Mouse (Mus musculus): ENCODE data around the gene Olfr1262. TPM values are rescaled to one million over a fixed set of nuclear protein-coding genes. Genes with fewer than 3 reads are reported as not detected.

The Olfr1262 gene
- polyA plus RNA-seq (2014; fragmentation: Nextera tagmentation; extraction: Ambion mirVana) = not detected in 2 replicates

GRCm38 (mm10) chr2:89999845-90000244 lies at the start of gene Olfr1262:
Olfr1262 (plus strand) TSS chr2:90000145.
- ATAC-seq (replicated peaks; ENCODE audit: low FRiP score, low TSS enrichment, low read depth) = no peak

GRCm38 (mm10) chr2:89974184-89974583 lies 25.8 kb upstream of the Olfr1262 start, which contains the start of gene Olfr1260:
Olfr1260 (plus strand) TSS chr2:89974340.
- 44% methylated on average over 2 of the region's 2 CpGs for WGBS
- Histone ChIP-seq H3K9me3 (ENCODE audit: control insufficient read depth, low read length) (no peaks in the 10 kb centered on the region), H3K4me1 (replicated peaks; ENCODE audit: control insufficient read depth, insufficient read depth, low read length) (no peaks in the 10 kb centered on the region), H3K4me3 (ENCODE audit: low read depth, low read length) (no peak within 1 kb of the TSS), H3K36me3 (ENCODE audit: control insufficient read depth, insufficient read depth, low read length) (no peaks in the 10 kb centered on the region), H3K4me2 (ENCODE audit: low read length) (no peak within 1 kb of the TSS), H3K27ac (ENCODE audit: low read depth) (no peak within 1 kb of the TSS), H3K27me3 (replicated peaks; ENCODE audit: control insufficient read depth, insufficient read depth, low read length) (no peaks in the 10 kb centered on the region), H3K9ac (ENCODE audit: low read length) (no peak within 1 kb of the TSS)
- no peak for DNase-seq (ENCODE audit: low spot score)
- no peak for ATAC-seq (replicated peaks; ENCODE audit: low FRiP score, low TSS enrichment, low read depth)

More at GRCm38 (mm10) chr2:89999845-90000244, at the start of gene Olfr1262:
- Histone ChIP-seq H3K4me1 (replicated peaks; ENCODE audit: control insufficient read depth, insufficient read depth, low read length) (no peaks in the 10 kb centered on the region), H3K9me3 (ENCODE audit: control insufficient read depth, low read length) (no peaks in the 10 kb centered on the region), H3K27ac (ENCODE audit: low read depth) (no peak within 1 kb of the TSS), H3K9ac (ENCODE audit: low read length) (no peak within 1 kb of the TSS), H3K27me3 (replicated peaks; ENCODE audit: control insufficient read depth, insufficient read depth, low read length) (no peaks in the 10 kb centered on the region), H3K4me2 (ENCODE audit: low read length) (no peak within 1 kb of the TSS), H3K4me3 (ENCODE audit: low read depth, low read length) (no peak within 1 kb of the TSS), H3K36me3 (ENCODE audit: control insufficient read depth, insufficient read depth, low read length) (no peaks in the 10 kb centered on the region)
- DNase-seq (ENCODE audit: low spot score) = no peak

- Histone ChIP-seq H3K4me2 (ENCODE audit: low read length) (no peak overlapping the region), H3K27me3 (replicated peaks; ENCODE audit: control insufficient read depth, insufficient read depth, low read length) (no peaks in the 10 kb centered on the region), H3K4me1 (replicated peaks; ENCODE audit: control insufficient read depth, insufficient read depth, low read length) (no peaks in the 10 kb centered on the region), H3K9me3 (ENCODE audit: control insufficient read depth, low read length) (no peaks in the 10 kb centered on the region), H3K9ac (ENCODE audit: low read length) (no peak overlapping the region), H3K4me3 (ENCODE audit: low read depth, low read length) (no peak overlapping the region), H3K36me3 (ENCODE audit: control insufficient read depth, insufficient read depth, low read length) (no peaks in the 10 kb centered on the region), H3K27ac (ENCODE audit: low read depth) (no peak overlapping the region)
- no peak for ATAC-seq (replicated peaks; ENCODE audit: low FRiP score, low TSS enrichment, low read depth)
- DNase-seq (ENCODE audit: low spot score) = no peak
- WGBS = 88% methylated on average over 2 of the region's 2 CpGs
Measured at GRCm38 (mm10) chr2:89977709-89978108, 22.2 kb upstream of the Olfr1262 start.

- H3K9me3 ChIP-seq (ENCODE audit: control insufficient read depth, low read length) = no peaks in the 10 kb centered on the region
- no peaks in the 10 kb centered on the region for H3K36me3 ChIP-seq (ENCODE audit: control insufficient read depth, insufficient read depth, low read length)
- no peak within 1 kb of the TSS for H3K9ac ChIP-seq (ENCODE audit: low read length)
- H3K4me3 ChIP-seq (ENCODE audit: low read depth, low read length) = no peak within 1 kb of the TSS
- H3K27me3 ChIP-seq (replicated peaks; ENCODE audit: control insufficient read depth, insufficient read depth, low read length) = no peaks in the 10 kb centered on the region
- ATAC-seq (replicated peaks; ENCODE audit: low FRiP score, low TSS enrichment, low read depth) (no peak), DNase-seq (ENCODE audit: low spot score) (no peak)
- no peak within 1 kb of the TSS for H3K27ac ChIP-seq (ENCODE audit: low read depth)
- H3K4me2 ChIP-seq (ENCODE audit: low read length) = no peak within 1 kb of the TSS
- no peaks in the 10 kb centered on the region for H3K4me1 ChIP-seq (replicated peaks; ENCODE audit: control insufficient read depth, insufficient read depth, low read length)
Measured at GRCm38 (mm10) chr2:89990921-89991320, 9.0 kb upstream of the Olfr1262 start, which contains the start of gene Olfr1261. Olfr1261 (plus strand) TSS chr2:89991221.

GRCm38 (mm10) chr2:90011831-90012230 lies 11.9 kb downstream of the Olfr1262 start, which contains the start of gene Olfr1263:
Olfr1263 (plus strand) TSS chr2:90012131.
- DNase-seq (ENCODE audit: low spot score) (no peak), ATAC-seq (replicated peaks; ENCODE audit: low FRiP score, low TSS enrichment, low read depth) (no peak)
- H3K4me2 ChIP-seq (ENCODE audit: low read length) = no peak within 1 kb of the TSS
- H3K4me1 ChIP-seq (replicated peaks; ENCODE audit: control insufficient read depth, insufficient read depth, low read length) = no peaks in the 10 kb centered on the region
- no peak within 1 kb of the TSS for H3K4me3 ChIP-seq (ENCODE audit: low read depth, low read length)
- H3K27ac ChIP-seq (ENCODE audit: low read depth) = no peak within 1 kb of the TSS
- H3K9me3 ChIP-seq (ENCODE audit: control insufficient read depth, low read length) = no peaks in the 10 kb centered on the region
- no peak within 1 kb of the TSS for H3K9ac ChIP-seq (ENCODE audit: low read length)
- H3K36me3 ChIP-seq (ENCODE audit: control insufficient read depth, insufficient read depth, low read length) = no peaks in the 10 kb centered on the region
- WGBS = 75% methylated on average over 2 of the region's 2 CpGs
- no peaks in the 10 kb centered on the region for H3K27me3 ChIP-seq (replicated peaks; ENCODE audit: control insufficient read depth, insufficient read depth, low read length)

- Histone ChIP-seq H3K36me3 (ENCODE audit: control insufficient read depth, insufficient read depth, low read length) (no peaks in the 10 kb centered on the region), H3K27me3 (replicated peaks; ENCODE audit: control insufficient read depth, insufficient read depth, low read length) (no peaks in the 10 kb centered on the region), H3K9me3 (ENCODE audit: control insufficient read depth, low read length) (no peaks in the 10 kb centered on the region), H3K27ac (ENCODE audit: low read depth) (no peak within 1 kb of the TSS), H3K4me2 (ENCODE audit: low read length) (no peak within 1 kb of the TSS), H3K4me1 (replicated peaks; ENCODE audit: control insufficient read depth, insufficient read depth, low read length) (no peaks in the 10 kb centered on the region), H3K4me3 (ENCODE audit: low read depth, low read length) (no peak within 1 kb of the TSS), H3K9ac (ENCODE audit: low read length) (no peak within 1 kb of the TSS)
- DNase-seq (ENCODE audit: low spot score) = no peak
- ATAC-seq (replicated peaks; ENCODE audit: low FRiP score, low TSS enrichment, low read depth) = no peak
- 53% methylated on average over 2 of the region's 2 CpGs for WGBS
Measured at GRCm38 (mm10) chr2:90025477-90025876, 25.5 kb downstream of the Olfr1262 start, which contains the start of gene Olfr1264. Olfr1264 (minus strand) TSS chr2:90025577.

- ATAC-seq (replicated peaks; ENCODE audit: low FRiP score, low TSS enrichment, low read depth) = no peak
- Histone ChIP-seq H3K27ac (ENCODE audit: low read depth) (no peak within 1 kb of the TSS), H3K9me3 (ENCODE audit: control insufficient read depth, low read length) (no peaks in the 10 kb centered on the region), H3K4me1 (replicated peaks; ENCODE audit: control insufficient read depth, insufficient read depth, low read length) (no peaks in the 10 kb centered on the region), H3K4me2 (ENCODE audit: low read length) (no peak within 1 kb of the TSS), H3K4me3 (ENCODE audit: low read depth, low read length) (no peak within 1 kb of the TSS), H3K36me3 (ENCODE audit: control insufficient read depth, insufficient read depth, low read length) (no peaks in the 10 kb centered on the region), H3K9ac (ENCODE audit: low read length) (no peak within 1 kb of the TSS), H3K27me3 (replicated peaks; ENCODE audit: control insufficient read depth, insufficient read depth, low read length) (no peaks in the 10 kb centered on the region)
- no peak for DNase-seq (ENCODE audit: low spot score)
Measured at GRCm38 (mm10) chr2:90035037-90035436, 35.1 kb downstream of the Olfr1262 start, which contains the start of gene Olfr1265. Olfr1265 (plus strand) TSS chr2:90035337.

Other genes with a start within 250 kb of the Olfr1262 start
- not detected in 2 replicates for gene Olfr1253, start 243.1 kb upstream of the Olfr1262 start, polyA plus RNA-seq (2014; fragmentation: Nextera tagmentation; extraction: Ambion mirVana)
- not detected in 2 replicates for gene Olfr1254, start 206.5 kb upstream of the Olfr1262 start, polyA plus RNA-seq (2014; fragmentation: Nextera tagmentation; extraction: Ambion mirVana)
- gene Olfr1255, start 188.1 kb upstream of the Olfr1262 start, polyA plus RNA-seq (2014; fragmentation: Nextera tagmentation; extraction: Ambion mirVana) = not detected in 2 replicates
- not detected in 2 replicates for gene Olfr1256, start 158.6 kb upstream of the Olfr1262 start, polyA plus RNA-seq (2014; fragmentation: Nextera tagmentation; extraction: Ambion mirVana)
- not detected in 2 replicates for gene Olfr48, start 151.9 kb upstream of the Olfr1262 start, polyA plus RNA-seq (2014; fragmentation: Nextera tagmentation; extraction: Ambion mirVana)
- 0.17 TPM in 1 of 2 replicates, not detected in the other for gene Olfr1257, start 121.7 kb upstream of the Olfr1262 start, polyA plus RNA-seq (2014; fragmentation: Nextera tagmentation; extraction: Ambion mirVana)
- not detected in 2 replicates for gene Olfr1258, start 72.8 kb upstream of the Olfr1262 start, polyA plus RNA-seq (2014; fragmentation: Nextera tagmentation; extraction: Ambion mirVana)
- gene Olfr1259, start 51.5 kb upstream of the Olfr1262 start, polyA plus RNA-seq (2014; fragmentation: Nextera tagmentation; extraction: Ambion mirVana) = not detected in 2 replicates
- not detected in 2 replicates for gene Olfr1260, start 25.8 kb upstream of the Olfr1262 start, polyA plus RNA-seq (2014; fragmentation: Nextera tagmentation; extraction: Ambion mirVana)
- gene Olfr1261, start 8.9 kb upstream of the Olfr1262 start, polyA plus RNA-seq (2014; fragmentation: Nextera tagmentation; extraction: Ambion mirVana) = not detected in 2 replicates
- gene Olfr1263, start 12.0 kb downstream of the Olfr1262 start, polyA plus RNA-seq (2014; fragmentation: Nextera tagmentation; extraction: Ambion mirVana) = not detected in 2 replicates
- not detected in 2 replicates for gene Olfr1264, start 25.4 kb downstream of the Olfr1262 start, polyA plus RNA-seq (2014; fragmentation: Nextera tagmentation; extraction: Ambion mirVana)
- gene Olfr1265, start 35.2 kb downstream of the Olfr1262 start, polyA plus RNA-seq (2014; fragmentation: Nextera tagmentation; extraction: Ambion mirVana) = not detected in 2 replicates
- gene Olfr140, start 63.4 kb downstream of the Olfr1262 start, polyA plus RNA-seq (2014; fragmentation: Nextera tagmentation; extraction: Ambion mirVana) = not detected in 2 replicates
- not detected in 2 replicates for gene Olfr1269, start 121.3 kb downstream of the Olfr1262 start, polyA plus RNA-seq (2014; fragmentation: Nextera tagmentation; extraction: Ambion mirVana)
- gene Olfr32, start 142.2 kb downstream of the Olfr1262 start, polyA plus RNA-seq (2014; fragmentation: Nextera tagmentation; extraction: Ambion mirVana) = not detected in 2 replicates
- gene Olfr1270, start 152.9 kb downstream of the Olfr1262 start, polyA plus RNA-seq (2014; fragmentation: Nextera tagmentation; extraction: Ambion mirVana) = not detected in 2 replicates
- gene Olfr1506, start 224.3 kb downstream of the Olfr1262 start, polyA plus RNA-seq (2014; fragmentation: Nextera tagmentation; extraction: Ambion mirVana) = not detected in 2 replicates

All from intestine, embryonic 14.5 days (tissue).